Mouse (Mus musculus) limb, embryonic 14.5 days (tissue): ENCODE results near the gene Il1r1. TPM values are rescaled to one million over a fixed set of nuclear protein-coding genes. Genes with fewer than 3 reads are reported as not detected.

Source experiments
- ATAC-seq: fragments of 200-750 bp; cut with Nextera tagmentation; 2 replicates; pipeline ENCODE4 v1.8.0; 2017; ENCODE audit warnings: low read depth, moderate number of reproducible peaks, moderate TSS enrichment; ENCODE audit not compliant: low FRiP score
- DNase-seq: peaks from one replicate; pipeline ENCODE4 v3.0.0-alpha.2; 2015; ENCODE audit warnings: low spot score
- H3K27ac ChIP-seq: fragments of 300-500 bp; sonication (generic); replicated peaks from 2 replicates; pipeline ENCODE4 v1.5.1; 2014; ENCODE audit warnings: low read depth, mild to moderate bottlenecking, low read length, moderate library complexity, mixed read lengths
- H3K27me3 ChIP-seq: fragments of 300-500 bp; sonication (generic); 2 replicates; pipeline ENCODE4 v1.6.1; 2014; ENCODE audit warnings: low read length, mixed read lengths; ENCODE audit not compliant: control insufficient read depth, insufficient read depth
- H3K36me3 ChIP-seq: fragments of 300-500 bp; sonication (generic); 2 replicates; pipeline ENCODE4 v1.6.1; 2014; ENCODE audit warnings: mild to moderate bottlenecking, low read length, moderate library complexity, mixed read lengths; ENCODE audit not compliant: control insufficient read depth, insufficient read depth
- H3K4me1 ChIP-seq: fragments of 300-500 bp; sonication (generic); 2 replicates; pipeline ENCODE4 v1.6.1; 2014; ENCODE audit warnings: antibody characterized with exemption, low read length, mixed read lengths; ENCODE audit not compliant: control insufficient read depth, insufficient read depth
- H3K4me2 ChIP-seq: fragments of 300-500 bp; sonication (generic); replicated peaks from 2 replicates; pipeline ENCODE4 v1.6.1; 2014; ENCODE audit warnings: low read depth, mild to moderate bottlenecking, low read length, moderate library complexity; ENCODE audit not compliant: severe bottlenecking
- H3K4me3 ChIP-seq: fragments of 300-500 bp; sonication (generic); replicated peaks from 2 replicates; pipeline ENCODE4 v1.5.1; 2014; ENCODE audit warnings: low read length
- H3K9ac ChIP-seq: fragments of 300-500 bp; sonication (generic); 2 replicates; pipeline ENCODE4 v1.6.1; 2014; ENCODE audit warnings: mild to moderate bottlenecking, low read depth, low read length, moderate library complexity; ENCODE audit not compliant: severe bottlenecking
- H3K9me3 ChIP-seq: fragments of 300-500 bp; sonication (generic); 2 replicates; pipeline ENCODE4 v1.6.1; 2016; ENCODE audit warnings: low read length; ENCODE audit not compliant: control insufficient read depth
- POLR2A ChIP-seq: fragments of 200-500 bp; IDR thresholded peaks from 2 replicates; pipeline ENCODE4 v1.8.0; 2012; ENCODE audit warnings: inconsistent platforms, mild to moderate bottlenecking, moderate library complexity, borderline replicate concordance; ENCODE audit not compliant: insufficient read depth, insufficient read length; ENCODE audit errors: extremely low read depth
- WGBS: fragments of 180-500 bp; shearing (Covaris S2); extraction: QIAGEN DNeasy Blood & Tissue Kit; methylation state at CpG from one replicate; pipeline ENCODE4 v1.1.7; 2014; 5-methylcytosine and 5-hydroxymethylcytosine counted together
- polyA plus RNA-seq, 2 experiments: library from polyadenylated mRNA; depleted of rRNA in 1 of 2; stranded (reverse) in 1 of 2; unstranded in 1 of 2; fragments of >200 nt; fragmentation: Nextera tagmentation in 1 of 2; extraction: Ambion mirVana in 1 of 2; gene quantifications; 2 replicates each; pipeline versions ENCODE4 v1.2.1 to v1.2.3; 2012 to 2014

Gene Il1r1
- polyA plus RNA-seq, 2 experiments: 6.7 to 12.0 TPM

GRCm38 (mm10) chr1:40311123-40311522, 86.2 kb downstream of the Il1r1 start:
- 91% methylated on average over 3 of the region's 3 CpGs for WGBS
- Histone ChIP-seq H3K4me2 (no peak overlapping the region), H3K36me3 (0 out of 2 replicates have a peak, but pooled peaks cover 4% of the 10 kb centered on the region), H3K9me3 (no peaks in the 10 kb centered on the region), H3K4me3 (no peak overlapping the region), H3K9ac (no peak overlapping the region), H3K27ac (no peak overlapping the region), H3K4me1 (no peaks in the 10 kb centered on the region; the same call in 1 of the 2 replicates), H3K27me3 (no peaks in the 10 kb centered on the region)
- TF ChIP-seq POLR2A: no peak
- no peak for ATAC-seq
- DNase-seq: no peak

- Histone ChIP-seq H3K36me3 (0 out of 2 replicates have a peak, but pooled peaks cover 4% of the 10 kb centered on the region), H3K9me3 (no peaks in the 10 kb centered on the region), H3K27ac (no peak overlapping the region), H3K4me2 (no peak overlapping the region), H3K4me1 (no peaks in the 10 kb centered on the region; the same call in 1 of the 2 replicates), H3K4me3 (no peak overlapping the region), H3K9ac (no peak overlapping the region), H3K27me3 (no peaks in the 10 kb centered on the region)
- WGBS: 83% methylated on average over 2 of the region's 2 CpGs
- TF ChIP-seq POLR2A: no peak
- DNase-seq: no peak
- ATAC-seq: no peak
Measured at GRCm38 (mm10) chr1:40311625-40312024, 86.7 kb downstream of the Il1r1 start.

- ATAC-seq (no peak), DNase-seq (no peak)
- Histone ChIP-seq H3K4me2 (no peak overlapping the region), H3K9me3 (no peaks in the 10 kb centered on the region), H3K36me3 (0 out of 2 replicates have a peak, but pooled peaks cover 4% of the 10 kb centered on the region), H3K27ac (no peak overlapping the region), H3K9ac (no peak overlapping the region), H3K4me1 (no peaks in the 10 kb centered on the region; the same call in 1 of the 2 replicates), H3K4me3 (no peak overlapping the region), H3K27me3 (no peaks in the 10 kb centered on the region)
- TF ChIP-seq POLR2A: no peak
- 79% methylated on average over 12 of the region's 12 CpGs for WGBS
Measured at GRCm38 (mm10) chr1:40314016-40314415, 89.1 kb downstream of the Il1r1 start.

GRCm38 (mm10) chr1:40317657-40318056, 92.8 kb downstream of the Il1r1 start:
- DNase-seq (no peak), ATAC-seq (no peak)
- H3K4me3 ChIP-seq: no peak overlapping the region
- H3K9ac ChIP-seq: no peak overlapping the region
- H3K9me3 ChIP-seq: no peaks in the 10 kb centered on the region
- WGBS: 88% methylated on average over 8 of the region's 8 CpGs
- TF ChIP-seq POLR2A: no peak
- H3K27me3 ChIP-seq: no peaks in the 10 kb centered on the region
- H3K36me3 ChIP-seq: 0 out of 2 replicates have a peak, but pooled peaks cover 4% of the 10 kb centered on the region
- no peak overlapping the region for H3K4me2 ChIP-seq
- H3K27ac ChIP-seq: no peak overlapping the region
- no peaks in the 10 kb centered on the region; the same call in 1 of the 2 replicates for H3K4me1 ChIP-seq

GRCm38 (mm10) chr1:40321824-40322223, 96.9 kb downstream of the Il1r1 start:
- Histone ChIP-seq H3K4me1 (peaks cover 12% of the 10 kb centered on the region), H3K9ac (no peak overlapping the region), H3K36me3 (no peaks in the 10 kb centered on the region), H3K4me2 (no peak overlapping the region), H3K27ac (no peak overlapping the region), H3K9me3 (no peaks in the 10 kb centered on the region), H3K27me3 (peaks cover 18% of the 10 kb centered on the region), H3K4me3 (no peak overlapping the region)
- no peak for TF ChIP-seq POLR2A
- no peak for DNase-seq
- no peak for ATAC-seq
- 73% methylated on average over 6 of the region's 6 CpGs for WGBS

GRCm38 (mm10) chr1:40322543-40322942, 97.7 kb downstream of the Il1r1 start:
- H3K27ac ChIP-seq: no peak overlapping the region
- ATAC-seq (no peak), DNase-seq (no peak)
- H3K36me3 ChIP-seq: no peaks in the 10 kb centered on the region
- no peak overlapping the region for H3K4me3 ChIP-seq
- H3K9me3 ChIP-seq: no peaks in the 10 kb centered on the region
- H3K27me3 ChIP-seq: peaks cover 21% of the 10 kb centered on the region
- H3K4me1 ChIP-seq: peaks cover 12% of the 10 kb centered on the region
- no peak overlapping the region for H3K4me2 ChIP-seq
- no peak for TF ChIP-seq POLR2A
- WGBS: 89% methylated on average over 3 of the region's 3 CpGs
- H3K9ac ChIP-seq: no peak overlapping the region
